Mouse (Mus musculus) kidney, embryonic 14.5 days (tissue): Measurements from ENCODE around the gene Nsun7. TPM values are rescaled to one million over a fixed set of nuclear protein-coding genes. Genes with fewer than 3 reads are reported as not detected.
"Not testable (repeated sequence)": the region's sequence is repeated elsewhere in the genome, so short reads cannot be mapped to it uniquely, and the experiment has no call there.

Source experiments
- ATAC-seq: fragments of 200-750 bp; cut with Nextera tagmentation; 2 replicates; pipeline ENCODE4 v1.8.0; 2017; ENCODE audit warnings: moderate number of reproducible peaks, mild to moderate bottlenecking, moderate TSS enrichment, moderate library complexity; ENCODE audit not compliant: low FRiP score, low TSS enrichment
- H3K27ac ChIP-seq: fragments of 300-500 bp; sonication (generic); 2 replicates; pipeline ENCODE4 v1.5.1; 2014; ENCODE audit warnings: low read depth, mild to moderate bottlenecking, low read length, moderate library complexity, mixed read lengths
- H3K27me3 ChIP-seq: fragments of 300-500 bp; sonication (generic); 2 replicates; pipeline ENCODE4 v1.6.1; 2014; ENCODE audit warnings: mild to moderate bottlenecking, low read length; ENCODE audit not compliant: control insufficient read depth, insufficient read depth
- H3K36me3 ChIP-seq: fragments of 300-500 bp; sonication (generic); 2 replicates; pipeline ENCODE4 v1.6.1; 2014; ENCODE audit warnings: low read length, mixed read lengths; ENCODE audit not compliant: control insufficient read depth, insufficient read depth
- H3K4me1 ChIP-seq: fragments of 300-500 bp; sonication (generic); 2 replicates; pipeline ENCODE4 v1.6.1; 2014; ENCODE audit warnings: low read length, mixed read lengths; ENCODE audit not compliant: control insufficient read depth, insufficient read depth
- H3K4me2 ChIP-seq: fragments of 300-500 bp; sonication (generic); replicated peaks from 2 replicates; pipeline ENCODE4 v1.6.1; 2014; ENCODE audit warnings: low read depth, mild to moderate bottlenecking, low read length
- H3K4me3 ChIP-seq: fragments of 300-500 bp; sonication (generic); 2 replicates; pipeline ENCODE4 v1.5.1; 2014; ENCODE audit warnings: mild to moderate bottlenecking, low read length
- H3K9ac ChIP-seq: fragments of 300-500 bp; sonication (generic); 2 replicates; pipeline ENCODE4 v1.6.1; 2014; ENCODE audit warnings: low read depth, mild to moderate bottlenecking, low read length, moderate library complexity
- H3K9me3 ChIP-seq: fragments of 300-500 bp; sonication (generic); 2 replicates; pipeline ENCODE4 v1.6.1; 2016; ENCODE audit warnings: low read length; ENCODE audit not compliant: control insufficient read depth
- WGBS: fragments of 180-500 bp; shearing (Covaris S2); extraction: QIAGEN DNeasy Blood & Tissue Kit; methylation state at CpG from one replicate; pipeline ENCODE4 v1.1.7; 2014; 5-methylcytosine and 5-hydroxymethylcytosine counted together
- polyA plus RNA-seq: library from polyadenylated mRNA; unstranded; fragments of >200 nt; fragmentation: Nextera tagmentation; extraction: Ambion mirVana; gene quantifications from 2 replicates; pipeline ENCODE4 v1.2.1, GENCODE M21; 2014

Nsun7 gene
- polyA plus RNA-seq, 1 experiment from 2014 or later = 0.81 TPM

GRCm38 (mm10) chr5:66232456-66232855 lies 27.2 kb upstream of the Nsun7 start:
- H3K27ac ChIP-seq = no peak overlapping the region
- no peak overlapping the region for H3K9ac ChIP-seq
- no peak overlapping the region for H3K4me3 ChIP-seq
- H3K4me1 ChIP-seq = no peaks in the 10 kb centered on the region
- ATAC-seq = no peak
- 50% methylated on average over 3 of the region's 3 CpGs for WGBS
- H3K27me3 ChIP-seq = no peaks in the 10 kb centered on the region
- H3K36me3 ChIP-seq = no peaks in the 10 kb centered on the region
- no peak overlapping the region for H3K4me2 ChIP-seq
- no peaks in the 10 kb centered on the region for H3K9me3 ChIP-seq

GRCm38 (mm10) chr5:66241894-66242293 lies 17.8 kb upstream of the Nsun7 start:
- Histone ChIP-seq H3K4me3 (no peak overlapping the region), H3K36me3 (no peaks in the 10 kb centered on the region), H3K9me3 (no peaks in the 10 kb centered on the region), H3K9ac (no peak overlapping the region), H3K27ac (no peak overlapping the region), H3K4me2 (no peak overlapping the region), H3K27me3 (no peaks in the 10 kb centered on the region), H3K4me1 (no peaks in the 10 kb centered on the region)
- no peak for ATAC-seq

- Histone ChIP-seq H3K9me3 (no peaks in the 10 kb centered on the region), H3K4me3 (no peak overlapping the region), H3K4me2 (no peak overlapping the region), H3K27me3 (no peaks in the 10 kb centered on the region), H3K36me3 (no peaks in the 10 kb centered on the region), H3K9ac (no peak overlapping the region), H3K27ac (no peak overlapping the region), H3K4me1 (no peaks in the 10 kb centered on the region)
- ATAC-seq = no peak
- 76% methylated on average over 9 of the region's 9 CpGs for whole genome bisulfite sequencing
These were observed 16.2 kb upstream of the Nsun7 start for GRCm38 (mm10) chr5:66243467-66243866.

- Histone ChIP-seq H3K27me3 (no peaks in the 10 kb centered on the region), H3K4me1 (no peaks in the 10 kb centered on the region), H3K9ac (no peak overlapping the region), H3K27ac (no peak overlapping the region), H3K4me3 (no peak overlapping the region), H3K36me3 (no peaks in the 10 kb centered on the region), H3K9me3 (no peaks in the 10 kb centered on the region), H3K4me2 (no peak overlapping the region)
- 66% methylated on average over 6 of the region's 6 CpGs for WGBS
- ATAC-seq = no peak
These were observed 15.5 kb upstream of the Nsun7 start for GRCm38 (mm10) chr5:66244043-66244660.

- ATAC-seq = no peak
- H3K4me1 ChIP-seq = no peaks in the 10 kb centered on the region
These were observed 13.7 kb upstream of the Nsun7 start for GRCm38 (mm10) chr5:66245958-66246497.

GRCm38 (mm10) chr5:66253219-66253618 lies 6.5 kb upstream of the Nsun7 start:
- 71% methylated on average over 5 of the region's 5 CpGs for WGBS
- no peaks in the 10 kb centered on the region for H3K4me1 ChIP-seq
- no peak overlapping the region for H3K27ac ChIP-seq
- H3K4me2 ChIP-seq = no peak overlapping the region
- no peak for ATAC-seq
- H3K9ac ChIP-seq = no peak overlapping the region
- no peaks in the 10 kb centered on the region for H3K36me3 ChIP-seq
- H3K4me3 ChIP-seq = no peak overlapping the region
- H3K27me3 ChIP-seq = no peaks in the 10 kb centered on the region
- no peaks in the 10 kb centered on the region for H3K9me3 ChIP-seq

More at GRCm38 (mm10) chr5:66245958-66246497, 13.7 kb upstream of the Nsun7 start:
- no peak overlapping the region for H3K9ac ChIP-seq
- H3K9me3 ChIP-seq = no peaks in the 10 kb centered on the region
- no peak overlapping the region for H3K4me3 ChIP-seq
- 56% methylated on average over 8 of the region's 10 CpGs for WGBS
- no peaks in the 10 kb centered on the region for H3K27me3 ChIP-seq
- no peaks in the 10 kb centered on the region for H3K36me3 ChIP-seq
- no peak overlapping the region for H3K27ac ChIP-seq
- H3K4me2 ChIP-seq = no peak overlapping the region

GRCm38 (mm10) chr5:66255044-66255443 lies 4.7 kb upstream of the Nsun7 start:
- Histone ChIP-seq H3K4me1 (no peaks in the 10 kb centered on the region), H3K36me3 (no peaks in the 10 kb centered on the region), H3K27me3 (no peaks in the 10 kb centered on the region; the same call in 1 of the 2 replicates), H3K9me3 (no peaks in the 10 kb centered on the region), H3K4me3 (no peak overlapping the region), H3K27ac (no peak overlapping the region), H3K4me2 (no peak overlapping the region), H3K9ac (no peak overlapping the region)
- 90% methylated on average over 10 of the region's 10 CpGs for WGBS
- ATAC-seq = no peak

GRCm38 (mm10) chr5:66259000-66259399 lies 697 bp upstream of the Nsun7 start:
- no peak for ATAC-seq
- WGBS = 86% methylated on average over 2 of the region's 2 CpGs
- Histone ChIP-seq H3K9ac (no peak overlapping the region), H3K27ac (no peak overlapping the region), H3K9me3 (no peaks in the 10 kb centered on the region), H3K36me3 (no peaks in the 10 kb centered on the region), H3K4me3 (no peak overlapping the region), H3K4me2 (no peak overlapping the region), H3K4me1 (no peaks in the 10 kb centered on the region), H3K27me3 (no peaks in the 10 kb centered on the region; the same call in 1 of the 2 replicates)

- H3K9me3 ChIP-seq, H3K27ac ChIP-seq, H3K36me3 ChIP-seq, H3K27me3 ChIP-seq, H3K4me1 ChIP-seq, H3K9ac ChIP-seq, ATAC-seq: not testable (repeated sequence)
- H3K4me3 ChIP-seq = peak overlapping the region; percentile 64
- peak overlapping the region; percentile 95 for H3K4me2 ChIP-seq
- 6% methylated on average over 5 of the region's 5 CpGs for WGBS
These were observed 304 bp upstream of the Nsun7 start for GRCm38 (mm10) chr5:66259431-66259755.
